Mouse (Mus musculus): ENCODE data around the gene Sdc3. TPM values are rescaled to one million over a fixed set of nuclear protein-coding genes. Genes with fewer than 3 reads are reported as not detected.

Gene Sdc3
- polyA plus RNA-seq, 1 experiment from 2014 or later: 12.1 TPM

- H3K9me3 ChIP-seq (ENCODE audit: control insufficient read depth, low read length): no peaks in the 10 kb centered on the region
- DNase-seq (ENCODE audit: low spot score) (no peak), ATAC-seq (replicated peaks; ENCODE audit: low FRiP score) (no peak)
- H3K9ac ChIP-seq (ENCODE audit: low read depth, low read length): no peak overlapping the region
- no peaks in the 10 kb centered on the region for H3K27me3 ChIP-seq (replicated peaks; ENCODE audit: control insufficient read depth, insufficient read depth, low read length)
- H3K4me2 ChIP-seq: no peak overlapping the region
- 0 out of 2 replicates have a peak, but pooled peaks cover 3% of the 10 kb centered on the region for H3K4me1 ChIP-seq (replicated peaks; ENCODE audit: control insufficient read depth, insufficient read depth, low read length)
- no peak overlapping the region for H3K4me3 ChIP-seq (ENCODE audit: low read depth, low read length)
- no peaks in the 10 kb centered on the region for H3K36me3 ChIP-seq (ENCODE audit: control insufficient read depth, insufficient read depth, low read length)
- no peak overlapping the region for H3K27ac ChIP-seq (ENCODE audit: low read depth, low read length)
- 84% methylated on average over 8 of the region's 8 CpGs for WGBS
These were observed 23.5 kb downstream of the Sdc3 start for GRCm38 (mm10) chr4:130815860-130816259.

GRCm38 (mm10) chr4:130819806-130820205 lies 27.5 kb downstream of the Sdc3 start:
- 78% methylated on average over 3 of the region's 3 CpGs for WGBS
- ATAC-seq (replicated peaks; ENCODE audit: low FRiP score): no peak

GRCm38 (mm10) chr4:130820594-130821255 lies 28.4 kb downstream of the Sdc3 start:
- Histone ChIP-seq H3K4me1 (replicated peaks; ENCODE audit: control insufficient read depth, insufficient read depth, low read length) (no peaks in the 10 kb centered on the region), H3K27ac (ENCODE audit: low read depth, low read length) (no peak overlapping the region), H3K9ac (ENCODE audit: low read depth, low read length) (no peak overlapping the region), H3K9me3 (ENCODE audit: control insufficient read depth, low read length) (no peaks in the 10 kb centered on the region), H3K27me3 (replicated peaks; ENCODE audit: control insufficient read depth, insufficient read depth, low read length) (no peaks in the 10 kb centered on the region), H3K4me2 (no peak overlapping the region), H3K4me3 (ENCODE audit: low read depth, low read length) (no peak overlapping the region), H3K36me3 (ENCODE audit: control insufficient read depth, insufficient read depth, low read length) (0 out of 2 replicates have a peak, but pooled peaks cover 3% of the 10 kb centered on the region)
- 61% methylated on average over 7 of the region's 7 CpGs for WGBS
- ATAC-seq (replicated peaks; ENCODE audit: low FRiP score) (no peak), DNase-seq (ENCODE audit: low spot score) (no peak)

More at GRCm38 (mm10) chr4:130819806-130820205, 27.5 kb downstream of the Sdc3 start:
- no peak overlapping the region for H3K4me2 ChIP-seq
- no peak overlapping the region for H3K9ac ChIP-seq (ENCODE audit: low read depth, low read length)
- H3K4me1 ChIP-seq (replicated peaks; ENCODE audit: control insufficient read depth, insufficient read depth, low read length): no peaks in the 10 kb centered on the region
- no peak overlapping the region for H3K27ac ChIP-seq (ENCODE audit: low read depth, low read length)
- H3K36me3 ChIP-seq (ENCODE audit: control insufficient read depth, insufficient read depth, low read length): 0 out of 2 replicates have a peak, but pooled peaks cover 3% of the 10 kb centered on the region
- H3K4me3 ChIP-seq (ENCODE audit: low read depth, low read length): no peak overlapping the region
- DNase-seq (ENCODE audit: low spot score): no peak
- no peaks in the 10 kb centered on the region for H3K27me3 ChIP-seq (replicated peaks; ENCODE audit: control insufficient read depth, insufficient read depth, low read length)
- no peaks in the 10 kb centered on the region for H3K9me3 ChIP-seq (ENCODE audit: control insufficient read depth, low read length)

GRCm38 (mm10) chr4:130828851-130829673 lies 36.7 kb downstream of the Sdc3 start:
- no peak overlapping the region for H3K27ac ChIP-seq (ENCODE audit: low read depth, low read length)
- H3K9ac ChIP-seq (ENCODE audit: low read depth, low read length): no peak overlapping the region
- DNase-seq (ENCODE audit: low spot score) (no peak), ATAC-seq (replicated peaks; ENCODE audit: low FRiP score) (peak; percentile 41; the same call in 1 of the 2 replicates)
- no peaks in the 10 kb centered on the region for H3K27me3 ChIP-seq (replicated peaks; ENCODE audit: control insufficient read depth, insufficient read depth, low read length)
- H3K4me1 ChIP-seq (replicated peaks; ENCODE audit: control insufficient read depth, insufficient read depth, low read length): 0 out of 2 replicates have a peak, but pooled peaks cover 4% of the 10 kb centered on the region
- H3K9me3 ChIP-seq (ENCODE audit: control insufficient read depth, low read length): no peaks in the 10 kb centered on the region
- H3K36me3 ChIP-seq (ENCODE audit: control insufficient read depth, insufficient read depth, low read length): no peaks in the 10 kb centered on the region
- 21% methylated on average over 18 of the region's 18 CpGs for WGBS
- H3K4me3 ChIP-seq (ENCODE audit: low read depth, low read length): no peak overlapping the region
- peak overlapping the region; percentile 13; the same call in 1 of the 2 replicates for H3K4me2 ChIP-seq

GRCm38 (mm10) chr4:130834122-130834521 lies 41.8 kb downstream of the Sdc3 start:
- Histone ChIP-seq H3K4me3 (ENCODE audit: low read depth, low read length) (no peak overlapping the region), H3K4me1 (replicated peaks; ENCODE audit: control insufficient read depth, insufficient read depth, low read length) (0 out of 2 replicates have a peak, but pooled peaks cover 2% of the 10 kb centered on the region), H3K36me3 (ENCODE audit: control insufficient read depth, insufficient read depth, low read length) (no peaks in the 10 kb centered on the region), H3K4me2 (no peak overlapping the region), H3K9me3 (ENCODE audit: control insufficient read depth, low read length) (no peaks in the 10 kb centered on the region), H3K9ac (ENCODE audit: low read depth, low read length) (no peak overlapping the region), H3K27me3 (replicated peaks; ENCODE audit: control insufficient read depth, insufficient read depth, low read length) (peaks cover 2% of the 10 kb centered on the region), H3K27ac (ENCODE audit: low read depth, low read length) (no peak overlapping the region)
- WGBS: 46% methylated on average over 1 of the region's 1 CpGs
- no peak for DNase-seq (ENCODE audit: low spot score)
- no peak for ATAC-seq (replicated peaks; ENCODE audit: low FRiP score)

- H3K27ac ChIP-seq (ENCODE audit: low read depth, low read length): no peak overlapping the region
- WGBS: 80% methylated on average over 4 of the region's 4 CpGs
- H3K9ac ChIP-seq (ENCODE audit: low read depth, low read length): no peak overlapping the region
- no peak overlapping the region for H3K4me2 ChIP-seq
- no peaks in the 10 kb centered on the region for H3K9me3 ChIP-seq (ENCODE audit: control insufficient read depth, low read length)
- H3K27me3 ChIP-seq (replicated peaks; ENCODE audit: control insufficient read depth, insufficient read depth, low read length): peaks cover 2% of the 10 kb centered on the region
- no peak overlapping the region for H3K4me3 ChIP-seq (ENCODE audit: low read depth, low read length)
- DNase-seq (ENCODE audit: low spot score) (no peak), ATAC-seq (replicated peaks; ENCODE audit: low FRiP score) (no peak)
- H3K4me1 ChIP-seq (replicated peaks; ENCODE audit: control insufficient read depth, insufficient read depth, low read length): no peaks in the 10 kb centered on the region
- H3K36me3 ChIP-seq (ENCODE audit: control insufficient read depth, insufficient read depth, low read length): no peaks in the 10 kb centered on the region
These were observed 43.2 kb downstream of the Sdc3 start for GRCm38 (mm10) chr4:130835550-130835949.

GRCm38 (mm10) chr4:130836281-130837061 lies 44.1 kb downstream of the Sdc3 start:
- H3K4me3 ChIP-seq (ENCODE audit: low read depth, low read length): no peak overlapping the region
- H3K27me3 ChIP-seq (replicated peaks; ENCODE audit: control insufficient read depth, insufficient read depth, low read length): peaks cover 2% of the 10 kb centered on the region
- WGBS: 17% methylated on average over 20 of the region's 20 CpGs
- H3K4me2 ChIP-seq: peak overlapping the region; percentile 22; the same call in 1 of the 2 replicates
- H3K36me3 ChIP-seq (ENCODE audit: control insufficient read depth, insufficient read depth, low read length): no peaks in the 10 kb centered on the region
- H3K9ac ChIP-seq (ENCODE audit: low read depth, low read length): no peak overlapping the region
- no peak; the same call in 1 of the 2 replicates for ATAC-seq (replicated peaks; ENCODE audit: low FRiP score)
- DNase-seq (ENCODE audit: low spot score): no peak
- H3K4me1 ChIP-seq (replicated peaks; ENCODE audit: control insufficient read depth, insufficient read depth, low read length): peaks cover 3% of the 10 kb centered on the region
- no peaks in the 10 kb centered on the region for H3K9me3 ChIP-seq (ENCODE audit: control insufficient read depth, low read length)
- no peak overlapping the region for H3K27ac ChIP-seq (ENCODE audit: low read depth, low read length)

- H3K9me3 ChIP-seq (ENCODE audit: control insufficient read depth, low read length): no peaks in the 10 kb centered on the region
- WGBS: 37% methylated on average over 11 of the region's 11 CpGs
- no peak for ATAC-seq (replicated peaks; ENCODE audit: low FRiP score)
- H3K9ac ChIP-seq (ENCODE audit: low read depth, low read length): no peak overlapping the region
- H3K27me3 ChIP-seq (replicated peaks; ENCODE audit: control insufficient read depth, insufficient read depth, low read length): peaks cover 2% of the 10 kb centered on the region
- DNase-seq (ENCODE audit: low spot score): no peak
- H3K36me3 ChIP-seq (ENCODE audit: control insufficient read depth, insufficient read depth, low read length): no peaks in the 10 kb centered on the region
- H3K4me1 ChIP-seq (replicated peaks; ENCODE audit: control insufficient read depth, insufficient read depth, low read length): peaks cover 3% of the 10 kb centered on the region
- no peak overlapping the region for H3K27ac ChIP-seq (ENCODE audit: low read depth, low read length)
- no peak overlapping the region for H3K4me2 ChIP-seq
- no peak overlapping the region for H3K4me3 ChIP-seq (ENCODE audit: low read depth, low read length)
These were observed 46.2 kb downstream of the Sdc3 start for GRCm38 (mm10) chr4:130838585-130838984.

All from liver, embryonic 11.5 days (tissue).